ENCODE assay signal across 11 mouse cellular contexts in genomic region chr6:118082384-118082783, GRCm38 (mm10).
"Had no signal": no experiment of that assay in that cellular context is flagged by ENCODE, and none has a peak within 500 bp of the region (broad histone marks: within the 10 kb centered on the region; RNA-seq: fewer than 3 reads in every experiment).

No protein-coding gene starts in this region.

- H3K4me1 ChIP-seq: liver, embryonic 13.5 days had no signal

- H3K27ac ChIP-seq: layer of hippocampus, adult 2 months; liver, embryonic 13.5 days; lung, embryonic 15.5 days; midbrain, embryonic 13.5 days had no signal

- H3K27me3 ChIP-seq: liver, embryonic 13.5 days; lung, embryonic 15.5 days; midbrain, embryonic 13.5 days had no signal

- DNase-seq: kidney, adult 18-20 months; kidney, postnatal 4 days; liver, embryonic 13.5 days; liver, postnatal 0 days; lung, postnatal 36 days; right cerebral cortex, adult 18-20 months; right cerebral cortex, postnatal 25 days; thymus, postnatal 36 days had no signal

- H3K36me3 ChIP-seq: liver, embryonic 13.5 days; lung, embryonic 15.5 days; midbrain, embryonic 13.5 days had no signal

- H3K9me3 ChIP-seq: liver, embryonic 13.5 days; lung, embryonic 15.5 days; midbrain, embryonic 13.5 days had no signal

- H3K4me3 ChIP-seq: layer of hippocampus, adult 2 months; liver, embryonic 13.5 days; lung, embryonic 15.5 days; midbrain, embryonic 13.5 days had no signal
